Mouse (Mus musculus) kidney, adult 2 months (tissue): ENCODE measurements around the gene Ptpn21. TPM values are rescaled to one million over a fixed set of nuclear protein-coding genes. Genes with fewer than 3 reads are reported as not detected.

ENCODE experiments used
- DNase-seq: peaks from one replicate; pipeline ENCODE4 v3.0.0; 2021
- H3K27ac ChIP-seq: fragments of 200-500 bp; 2 replicates; pipeline ENCODE4 v1.5.1; 2012; ENCODE audit warnings: low read depth, low read length, control low read depth, inconsistent platforms; ENCODE audit not compliant: insufficient read depth
- H3K27me3 ChIP-seq: fragments of 200-500 bp; replicated peaks from 2 replicates; pipeline ENCODE4 v1.6.1; 2012; ENCODE audit warnings: mild to moderate bottlenecking, moderate library complexity, low read length, inconsistent platforms; ENCODE audit not compliant: control insufficient read depth, insufficient read depth
- H3K36me3 ChIP-seq: fragments of 200-500 bp; 2 replicates; pipeline ENCODE4 v1.6.1; 2012; ENCODE audit warnings: mild to moderate bottlenecking, moderate library complexity, low read length, inconsistent platforms; ENCODE audit not compliant: control insufficient read depth, insufficient read depth
- H3K4me1 ChIP-seq: fragments of 200-500 bp; 2 replicates; pipeline ENCODE4 v1.6.1; 2011; ENCODE audit warnings: low read length; ENCODE audit not compliant: control insufficient read depth, insufficient read depth
- H3K4me3 ChIP-seq: fragments of 200-500 bp; 2 replicates; pipeline ENCODE4 v1.5.1; 2011; ENCODE audit warnings: mild to moderate bottlenecking, low read depth, low read length, control low read depth; ENCODE audit not compliant: insufficient read depth
- CTCF ChIP-seq: fragments of 200-500 bp; conservative IDR thresholded peaks from 2 replicates; pipeline ENCODE4 v1.5.1; 2011; ENCODE audit warnings: low read depth, mild to moderate bottlenecking, control low read depth, low read length, moderate library complexity, mixed read lengths; ENCODE audit not compliant: insufficient read depth, insufficient read length
- POLR2A ChIP-seq: fragments of 200-500 bp; IDR thresholded peaks from one replicate; pipeline ENCODE4 v1.6.1; 2011; ENCODE audit warnings: low read depth, low read length, control low read depth
- WGBS: fragments of 180-500 bp; shearing (Covaris S2); methylation state at CpG from one replicate; pipeline ENCODE4 v1.1.7; 2018; 5-methylcytosine and 5-hydroxymethylcytosine counted together
- polyA plus RNA-seq: library from polyadenylated mRNA; depleted of rRNA; stranded (reverse); fragments of >200 nt; gene quantifications from 2 replicates; pipeline ENCODE4 v1.2.3, GENCODE M21; 2012

Ptpn21 gene
- polyA plus RNA-seq, 1 experiment = 27.5 TPM

DNA sequence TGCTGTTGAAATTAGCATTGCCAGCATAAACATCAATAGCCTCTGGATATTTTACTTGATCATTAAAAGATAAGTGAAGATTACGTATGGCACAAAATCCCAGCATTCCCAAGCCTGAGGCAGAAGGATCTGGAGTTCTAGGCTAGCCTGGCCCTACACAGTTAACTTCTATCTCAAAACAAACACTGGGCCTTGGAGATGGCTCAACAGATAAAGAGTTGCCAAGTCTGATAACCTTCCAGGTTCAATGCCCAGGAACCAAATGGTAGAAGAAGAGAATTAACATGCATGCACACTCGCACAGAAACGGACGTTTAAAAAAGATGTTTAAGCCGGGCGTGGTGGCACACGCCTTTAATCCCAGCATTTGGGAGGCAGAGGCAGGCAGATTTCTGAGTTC, 13.0 kb downstream of the Ptpn21 start:
- TF ChIP-seq CTCF (no peak), POLR2A (no peak)
- Histone ChIP-seq H3K4me3 (no peak overlapping the region), H3K27me3 (no peaks in the 10 kb centered on the region), H3K27ac (no peak overlapping the region), H3K4me1 (peaks cover 24% of the 10 kb centered on the region), H3K36me3 (no peaks in the 10 kb centered on the region)
- 86% methylated on average over 7 of the region's 7 CpGs for WGBS
- no peak for DNase-seq

DNA sequence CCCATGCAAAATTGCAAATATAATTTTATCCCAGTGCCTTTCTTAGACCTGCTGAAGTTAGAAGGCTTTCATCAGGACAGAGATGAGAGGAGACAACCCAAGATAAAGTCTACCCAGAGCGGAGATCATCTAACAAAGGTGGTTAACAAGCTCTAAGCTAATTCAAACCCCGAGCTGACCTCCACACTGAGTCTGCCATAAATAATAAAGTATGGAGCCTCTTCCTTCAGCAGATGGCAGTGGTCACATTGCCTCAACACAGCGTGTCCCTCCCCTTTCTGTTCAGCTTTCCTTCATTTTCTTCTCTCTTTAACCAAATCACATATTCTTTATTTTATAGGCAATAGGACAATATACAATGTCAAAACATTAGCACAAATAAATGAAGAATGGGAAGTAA, 16.2 kb downstream of the Ptpn21 start:
- peak overlapping the region; percentile 61; the same call in 1 of the 2 replicates for H3K27ac ChIP-seq
- DNase-seq = no peak

DNA sequence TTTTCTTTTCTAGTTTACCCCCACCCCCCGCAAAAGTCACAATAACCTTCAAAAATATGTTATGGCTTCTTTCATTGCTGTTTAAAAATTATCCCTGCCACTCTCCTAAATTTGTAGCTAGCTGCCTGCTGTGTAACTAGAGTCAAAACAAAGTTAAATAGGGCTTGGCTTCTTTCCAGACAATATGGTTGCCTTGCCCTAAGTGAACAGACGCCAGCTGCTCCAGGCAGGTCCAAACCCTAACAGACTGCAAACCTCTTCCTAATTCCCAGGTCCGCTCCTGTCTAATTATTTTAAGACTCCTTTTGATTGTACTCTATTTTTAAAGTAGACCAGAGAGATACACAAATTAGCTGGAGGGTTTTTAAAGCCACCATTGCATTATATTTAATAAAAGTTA, 16.6 kb downstream of the Ptpn21 start:
- 29% methylated on average over 3 of the region's 3 CpGs for WGBS
- H3K27ac ChIP-seq = no peak overlapping the region
- peaks cover 27% of the 10 kb centered on the region for H3K4me1 ChIP-seq
- DNase-seq = peak; percentile 68
- H3K36me3 ChIP-seq = no peaks in the 10 kb centered on the region
- H3K27me3 ChIP-seq = no peaks in the 10 kb centered on the region
- TF ChIP-seq CTCF (no peak), POLR2A (no peak)
- no peak overlapping the region for H3K4me3 ChIP-seq

More for the DNA sequence above, 16.2 kb downstream of the Ptpn21 start:
- TF ChIP-seq CTCF (no peak), POLR2A (no peak)
- peaks cover 25% of the 10 kb centered on the region for H3K4me1 ChIP-seq
- 69% methylated on average over 3 of the region's 3 CpGs for WGBS
- no peaks in the 10 kb centered on the region for H3K36me3 ChIP-seq
- no peaks in the 10 kb centered on the region for H3K27me3 ChIP-seq
- no peak overlapping the region for H3K4me3 ChIP-seq

DNA sequence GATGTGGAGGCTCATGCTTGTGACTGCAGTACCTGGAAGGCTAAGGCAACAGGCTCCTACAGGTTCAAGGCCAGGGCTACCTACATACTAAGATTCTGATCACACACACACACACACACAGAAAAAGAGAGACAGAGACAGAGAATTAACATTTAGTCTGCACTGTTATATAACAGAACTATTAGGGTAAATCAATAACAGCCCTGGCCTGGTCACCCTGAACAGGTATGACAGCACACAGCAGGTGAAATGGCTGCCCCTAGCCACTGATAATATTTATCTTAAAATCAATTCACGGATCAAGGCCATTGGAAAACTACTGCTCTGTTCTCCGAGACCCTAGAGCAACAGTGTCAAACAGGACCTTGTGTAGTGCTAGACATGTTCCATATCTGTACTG, 21.1 kb downstream of the Ptpn21 start:
- H3K27me3 ChIP-seq = no peaks in the 10 kb centered on the region
- peaks cover 25% of the 10 kb centered on the region for H3K4me1 ChIP-seq
- no peak for TF ChIP-seq CTCF
- H3K4me3 ChIP-seq = no peak overlapping the region
- 60% methylated on average over 2 of the region's 2 CpGs for WGBS
- H3K27ac ChIP-seq = peak overlapping the region; percentile 49; the same call in 1 of the 2 replicates
- no peaks in the 10 kb centered on the region for H3K36me3 ChIP-seq
- peak; percentile 61 for DNase-seq

DNA sequence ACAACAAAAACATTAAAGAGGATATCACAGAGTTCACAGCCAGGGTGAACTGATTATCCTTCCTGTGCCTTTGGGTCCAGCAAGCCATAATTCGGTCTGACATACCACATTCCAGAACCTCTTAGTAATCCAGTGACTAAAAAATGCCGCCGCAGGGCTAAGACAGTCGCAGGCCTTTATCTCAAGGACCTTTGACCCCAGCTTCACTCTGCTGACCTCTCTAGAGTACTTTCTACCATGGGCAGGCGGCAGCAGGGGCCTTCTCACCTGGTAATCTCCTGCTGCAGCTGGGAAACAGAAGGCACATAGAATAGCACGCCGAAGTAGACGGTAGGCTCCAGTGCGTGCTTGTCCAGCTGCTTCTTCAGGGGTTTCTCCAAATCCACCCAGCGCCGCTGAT, 22.4 kb downstream of the Ptpn21 start:
- peak; percentile 72 for DNase-seq
- peak overlapping the region; percentile 81 for H3K27ac ChIP-seq
- no peaks in the 10 kb centered on the region for H3K27me3 ChIP-seq
- H3K4me3 ChIP-seq = no peak overlapping the region
- WGBS = 22% methylated on average over 11 of the region's 11 CpGs
- no peaks in the 10 kb centered on the region for H3K36me3 ChIP-seq
- TF ChIP-seq CTCF (no peak), POLR2A (no peak)
- H3K4me1 ChIP-seq = peaks cover 20% of the 10 kb centered on the region

DNA sequence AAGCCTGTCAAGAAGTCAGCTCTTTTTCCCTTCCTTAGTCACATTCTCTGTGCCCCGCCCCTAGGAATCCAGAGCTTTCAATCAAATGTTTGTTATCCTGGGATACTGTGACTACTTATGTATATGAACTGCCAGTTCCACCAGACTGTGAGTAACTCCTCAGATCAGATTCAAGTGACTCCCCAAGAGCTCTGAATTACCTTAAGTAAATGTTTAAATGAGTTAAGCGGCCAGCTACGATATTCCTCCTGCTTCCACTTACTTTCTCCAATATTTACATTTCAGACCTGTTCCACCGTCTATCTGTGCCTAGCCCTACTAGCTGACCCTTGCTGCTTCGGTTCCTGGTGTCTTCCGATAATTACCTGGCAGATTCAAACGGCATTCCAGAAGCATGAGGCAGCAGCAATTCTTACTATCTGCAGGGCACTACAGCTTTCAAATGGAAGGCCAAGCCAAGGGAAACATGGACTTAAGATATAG, 23.5 kb downstream of the Ptpn21 start:
- H3K4me3 ChIP-seq = no peak overlapping the region
- TF ChIP-seq CTCF (no peak), POLR2A (no peak)
- no peak for DNase-seq
- H3K36me3 ChIP-seq = no peaks in the 10 kb centered on the region; the same call in 1 of the 2 replicates
- WGBS = 61% methylated on average over 7 of the region's 7 CpGs
- H3K4me1 ChIP-seq = peaks cover 20% of the 10 kb centered on the region
- H3K27me3 ChIP-seq = no peaks in the 10 kb centered on the region
- peak overlapping the region; percentile 81; the same call in 1 of the 2 replicates for H3K27ac ChIP-seq

DNA sequence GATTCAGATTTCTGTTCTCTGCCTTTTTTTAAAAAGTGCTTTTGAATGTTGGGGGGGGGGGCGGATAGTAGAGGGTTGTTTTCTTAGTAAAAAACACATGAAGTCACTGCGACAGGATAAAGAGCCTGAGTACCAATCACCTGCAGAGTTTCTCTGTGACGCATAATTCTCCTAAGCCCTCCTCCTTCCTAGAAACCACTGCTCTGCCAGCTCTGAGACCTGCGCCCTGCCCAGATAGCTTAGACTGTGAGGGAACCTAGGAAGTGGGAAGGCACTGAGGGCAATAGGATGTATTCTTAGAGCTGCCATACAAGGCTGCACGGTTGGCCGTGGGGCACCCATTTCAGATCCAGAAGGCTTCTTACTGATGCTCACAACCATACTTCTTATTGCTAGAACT, 24.4 kb downstream of the Ptpn21 start:
- no peak overlapping the region for H3K4me3 ChIP-seq
- H3K27me3 ChIP-seq = no peaks in the 10 kb centered on the region
- no peak overlapping the region for H3K27ac ChIP-seq
- DNase-seq = no peak
- TF ChIP-seq CTCF (no peak), POLR2A (no peak)
- no peaks in the 10 kb centered on the region; the same call in 1 of the 2 replicates for H3K36me3 ChIP-seq
- peaks cover 20% of the 10 kb centered on the region for H3K4me1 ChIP-seq
- 92% methylated on average over 6 of the region's 6 CpGs for WGBS

DNA sequence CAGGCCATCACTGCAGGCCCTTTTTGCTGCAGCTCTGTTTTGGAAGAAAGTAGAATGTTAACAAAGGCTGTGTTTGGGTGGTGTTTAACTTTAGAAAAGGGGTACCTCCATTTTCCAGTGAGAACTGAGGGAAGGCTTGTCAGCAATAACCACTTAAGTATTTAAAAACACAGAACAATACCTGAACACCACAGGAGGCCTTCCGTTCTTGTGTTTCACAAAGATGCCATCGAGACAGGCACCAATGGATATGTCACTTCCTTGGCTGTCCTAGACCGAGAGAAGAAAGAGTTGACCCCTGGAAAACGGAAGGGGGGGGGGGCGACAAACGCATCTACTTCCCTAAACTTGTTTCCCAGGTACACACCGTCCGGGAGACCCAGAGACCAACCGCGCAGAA, 33.2 kb downstream of the Ptpn21 start:
- no peaks in the 10 kb centered on the region; the same call in 1 of the 2 replicates for H3K36me3 ChIP-seq
- 0 out of 2 replicates have a peak overlapping the region, but pooled peaks have one; percentile 27 for H3K27ac ChIP-seq
- WGBS = 86% methylated on average over 10 of the region's 10 CpGs
- no peak for DNase-seq
- no peak overlapping the region for H3K4me3 ChIP-seq
- H3K4me1 ChIP-seq = no peaks in the 10 kb centered on the region
- no peaks in the 10 kb centered on the region for H3K27me3 ChIP-seq
- TF ChIP-seq POLR2A (no peak), CTCF (no peak)
